Mouse (Mus musculus) CH12F3 (cell line): ENCODE results near the gene Ddx56.
"Not testable (repeated sequence)": the region's sequence is repeated elsewhere in the genome, so short reads cannot be mapped to it uniquely, and the experiment has no call there.

Experiments used
- in situ Hi-C: fragments of 300-500 bp; cut with MboI; formaldehyde crosslinking; loops from 2 replicates; pipeline ENCODE4 v1.14.3; 2020; ENCODE audit warnings: low sequenced_read_pairs

The Ddx56 gene

DNA sequence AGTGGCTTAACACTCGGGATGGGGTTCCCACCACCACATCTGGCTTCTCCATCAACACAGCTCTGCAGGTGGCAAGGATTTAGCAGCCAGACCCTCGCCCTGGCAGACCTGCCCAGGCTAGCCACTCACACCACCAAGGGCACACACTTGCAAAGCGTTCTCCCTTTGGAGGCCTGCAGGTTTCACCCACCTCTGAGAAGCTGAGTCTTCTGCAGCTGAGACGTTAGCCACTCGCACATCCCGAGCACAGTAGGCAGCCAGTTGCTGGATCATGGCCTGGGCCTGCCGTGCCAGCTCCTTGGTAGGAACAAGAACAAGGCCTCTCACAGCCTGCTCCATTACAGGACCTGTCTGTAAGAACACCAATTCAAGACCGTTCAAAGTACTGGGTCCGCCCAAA is 951 bp downstream of the Ddx56 start:
- in situ Hi-C loops = no loop called here

DNA sequence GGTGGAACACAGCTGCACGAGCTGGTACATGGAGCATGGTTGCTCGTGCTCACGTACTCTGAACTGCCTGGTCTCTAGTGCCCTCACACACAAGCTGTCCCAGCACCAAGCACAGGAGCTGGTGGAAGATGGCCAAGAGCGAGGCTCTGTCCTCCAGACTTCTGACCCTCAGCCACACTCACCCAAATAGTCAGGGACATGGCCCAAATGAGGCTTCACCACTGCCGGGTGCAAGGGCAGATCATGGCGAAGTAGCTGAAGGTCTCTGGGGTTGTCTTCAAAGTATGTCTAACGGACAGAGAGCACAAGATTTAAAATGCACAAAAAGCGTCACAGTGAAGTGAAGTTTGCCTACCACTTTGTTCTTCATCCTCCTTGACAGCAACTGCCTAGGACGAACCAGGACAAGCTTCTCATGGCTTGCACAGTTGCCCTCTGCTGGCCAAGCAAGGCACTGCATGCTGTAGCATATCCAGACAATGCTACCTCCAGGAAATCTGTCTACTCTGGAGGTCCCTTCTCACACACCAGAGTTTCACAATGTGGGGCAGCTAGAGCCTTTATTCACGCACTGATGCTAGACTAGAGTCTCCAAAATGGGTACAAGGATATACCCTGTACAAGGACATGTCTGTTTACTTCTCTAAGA is 6.0 kb downstream of the Ddx56 start:
- in situ Hi-C loops = no loop called here

DNA sequence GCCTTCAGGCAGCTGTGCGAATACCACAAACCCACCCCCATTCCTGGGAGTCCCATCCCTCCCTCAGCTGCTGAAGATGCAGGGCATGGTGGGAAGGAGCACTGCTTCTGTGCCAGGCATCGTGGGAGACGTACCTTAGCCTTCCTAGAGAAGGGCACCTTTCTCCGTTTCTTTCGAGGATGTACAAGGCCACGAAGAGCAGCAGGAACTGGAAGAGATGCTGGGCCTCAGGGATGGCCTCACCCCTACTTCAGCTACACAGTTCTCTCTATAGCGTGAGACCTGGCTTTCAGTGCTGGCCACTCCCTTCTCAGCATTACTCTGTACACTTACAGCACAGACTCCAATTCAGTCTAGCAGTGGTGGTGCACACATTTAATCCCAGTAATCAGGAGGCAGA is 8.2 kb downstream of the Ddx56 start:
- in situ Hi-C loops = no loop called here

DNA sequence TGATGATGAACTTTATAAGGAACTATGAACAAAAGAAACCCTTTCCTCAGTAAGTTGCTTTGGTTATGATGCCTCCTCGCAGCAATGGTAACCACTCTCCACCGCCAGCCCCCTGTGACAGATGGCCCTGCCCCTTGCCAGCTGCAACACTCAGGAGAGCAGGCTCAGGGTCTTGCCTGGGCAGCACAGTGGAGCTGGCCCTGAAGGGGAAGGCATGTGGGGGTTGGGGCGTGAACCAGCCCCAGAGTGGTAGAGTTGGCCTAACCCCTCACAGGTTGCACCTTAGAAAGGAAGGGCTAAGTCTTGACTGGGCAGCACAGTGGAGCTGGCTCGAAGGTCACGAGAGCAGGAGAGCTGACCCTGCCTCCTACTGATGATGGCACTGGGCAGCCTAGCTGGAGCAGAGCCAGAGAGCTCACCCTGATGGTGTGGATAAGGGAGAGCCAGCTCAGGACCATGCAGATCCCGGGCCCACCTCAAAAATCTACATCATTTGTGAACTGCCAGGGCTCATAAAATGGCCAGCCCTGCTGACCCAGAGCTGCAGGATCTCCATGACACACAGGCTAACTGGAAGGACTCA is 11.0 kb downstream of the Ddx56 start:
- in situ Hi-C loops = no loop called here

DNA sequence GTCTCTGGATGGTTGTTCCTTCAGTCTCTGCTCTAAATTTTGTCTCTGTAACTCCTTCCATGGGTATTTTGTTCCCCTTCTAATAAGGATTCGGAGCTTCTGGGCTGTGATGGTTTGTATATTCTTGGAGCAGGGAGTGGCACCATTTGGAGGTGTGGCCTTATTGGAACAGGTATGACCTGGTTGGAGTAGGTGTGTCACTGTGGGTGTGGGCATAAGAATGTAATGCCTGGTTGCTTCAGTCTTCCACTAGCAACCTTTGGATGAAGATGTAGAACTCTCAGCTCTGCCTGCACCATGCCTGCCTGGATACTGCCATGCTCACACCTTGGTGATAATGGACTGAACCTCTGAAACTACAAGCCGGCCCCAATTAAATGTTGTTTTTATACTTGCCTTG is 13.0 kb downstream of the Ddx56 start:
- in situ Hi-C loops = not testable (repeated sequence)

DNA sequence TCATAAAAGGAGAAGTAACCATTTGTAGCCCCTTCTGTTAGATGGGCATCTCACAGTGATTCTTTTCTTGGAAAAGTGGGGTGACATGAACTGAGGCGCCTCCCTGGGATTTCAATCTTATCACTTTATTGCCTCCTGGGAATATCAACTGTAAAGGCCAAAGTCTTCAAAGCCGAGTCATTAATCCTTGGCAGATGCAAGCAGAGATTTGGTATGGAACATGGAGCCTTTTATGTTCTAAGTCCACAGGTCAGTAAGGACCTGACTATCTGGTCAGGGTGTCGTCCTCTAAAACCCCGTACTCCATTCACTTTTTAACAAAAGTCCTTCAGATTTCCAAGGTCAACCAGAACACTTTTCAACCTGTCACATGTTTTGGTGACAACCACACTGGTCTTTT is 14.7 kb downstream of the Ddx56 start:
- in situ Hi-C loops = no loop called here

DNA sequence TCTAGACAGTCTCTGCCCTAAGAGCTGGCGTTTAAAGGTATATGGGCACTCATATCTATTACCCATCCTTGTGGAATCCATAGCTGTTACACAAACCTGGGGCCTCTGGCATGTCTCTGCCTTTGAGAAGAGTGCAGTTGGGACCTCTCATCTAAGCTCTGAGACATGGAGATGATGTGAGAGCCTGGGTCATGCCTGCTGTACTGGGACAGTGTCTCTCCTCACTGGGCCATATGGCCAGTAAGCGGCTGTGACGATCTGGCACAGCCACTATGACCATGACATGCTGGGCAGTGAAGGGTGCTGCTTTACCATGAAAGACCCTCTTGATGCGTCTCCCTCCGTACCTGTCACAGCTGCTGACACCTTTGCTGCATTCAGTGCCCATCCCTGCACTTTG is 15.3 kb downstream of the Ddx56 start:
- in situ Hi-C loops = no loop called here

DNA sequence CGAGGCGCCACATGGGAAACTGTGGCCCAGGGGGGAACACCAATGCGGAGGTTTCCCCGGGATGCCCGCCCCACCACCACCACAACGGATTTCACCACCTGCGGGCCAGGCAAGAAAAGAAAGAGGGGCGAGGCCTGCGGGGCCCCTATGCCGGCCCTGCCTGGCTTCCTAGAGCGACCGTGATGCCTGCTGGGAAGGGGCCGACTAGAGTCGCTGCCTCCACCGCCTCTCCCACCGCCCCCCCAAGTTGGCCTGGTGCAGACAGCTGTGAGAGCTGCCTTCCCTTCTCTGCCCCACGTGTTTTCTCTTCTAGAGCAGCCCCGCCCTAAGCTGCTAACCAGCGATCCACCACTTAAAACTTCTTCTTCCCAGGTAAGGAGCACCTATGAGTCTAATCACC is 22.9 kb downstream of the Ddx56 start:
- in situ Hi-C loops = no loop called here

DNA sequence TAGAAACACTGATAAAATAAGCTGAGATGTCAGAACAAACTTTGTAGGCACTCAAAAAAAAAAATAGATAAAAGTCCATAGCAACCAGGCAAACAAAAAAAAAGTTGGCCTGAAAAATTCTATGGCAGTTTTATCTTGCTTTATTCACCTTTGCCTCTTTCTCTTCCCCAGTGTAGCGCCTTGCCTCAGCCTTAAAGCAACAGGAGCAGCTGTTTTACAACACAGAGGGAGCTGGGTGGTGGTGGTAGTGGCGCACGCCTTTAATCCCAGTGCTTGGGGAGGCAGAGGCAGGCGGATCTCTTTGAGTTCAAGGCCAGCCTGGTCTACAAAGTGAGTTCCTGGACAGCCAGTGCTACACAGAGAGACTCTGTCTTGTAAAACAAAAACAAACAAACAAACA is 34.5 kb downstream of the Ddx56 start:
- in situ Hi-C loops = no loop called here

DNA sequence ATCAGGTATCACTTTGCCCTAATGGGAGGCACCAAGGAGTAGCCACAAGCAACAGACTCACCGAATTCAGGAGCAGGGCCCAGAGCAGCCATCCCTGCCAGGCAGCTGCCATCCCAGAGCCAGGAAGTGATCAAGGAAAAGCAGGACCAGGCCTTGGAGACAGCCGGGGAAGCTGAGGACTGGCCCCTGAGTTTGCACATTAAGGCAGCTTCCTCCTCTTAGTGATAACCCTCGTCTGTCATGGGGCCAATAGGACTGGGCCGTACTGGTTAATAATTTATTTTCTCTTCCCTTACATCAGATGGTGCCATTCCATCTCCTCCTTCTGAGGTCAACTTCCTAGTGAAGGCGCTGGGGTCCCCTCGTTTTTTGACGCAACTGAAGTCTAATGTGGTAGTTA is 37.6 kb downstream of the Ddx56 start, which contains the start of gene Npc1l1:
Gene Npc1l1 (minus strand): TSS at position 132 of the 400 bp plus-strand sequence.
- in situ Hi-C loops = no loop called here

DNA sequence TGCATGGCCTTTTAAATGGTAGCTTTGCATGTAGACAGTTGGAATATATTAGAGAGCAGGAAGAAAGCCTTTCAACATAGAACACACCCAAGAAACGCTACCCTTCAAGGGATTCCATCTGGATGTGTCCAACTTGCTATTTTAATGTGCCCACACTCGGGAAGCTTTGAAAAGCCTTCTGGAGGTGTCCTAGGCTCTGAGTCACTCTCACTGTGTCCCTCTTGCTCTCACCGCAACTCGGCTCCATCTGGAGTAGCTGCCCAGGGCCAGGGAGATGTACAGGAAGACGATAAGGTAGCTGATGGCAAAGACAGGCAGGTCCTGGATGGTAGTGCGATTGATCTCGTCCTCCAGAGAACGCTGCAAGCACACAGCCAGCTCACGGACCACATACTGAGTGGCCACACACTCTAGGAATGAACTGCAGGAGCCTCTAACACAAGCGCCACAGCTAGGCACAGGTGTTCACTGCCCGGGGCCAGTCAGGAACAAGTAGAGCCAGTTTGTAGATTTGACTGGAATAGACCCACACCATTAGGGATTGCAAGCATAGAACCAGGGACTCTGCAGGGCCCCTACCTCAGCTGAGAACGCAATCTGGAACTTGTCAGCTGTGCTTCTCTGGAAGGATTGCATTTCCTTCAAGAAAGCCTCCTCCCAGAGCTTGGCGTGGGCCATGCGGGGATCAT is 42.9 kb downstream of the Ddx56 start:
- in situ Hi-C loops = no loop called here

DNA sequence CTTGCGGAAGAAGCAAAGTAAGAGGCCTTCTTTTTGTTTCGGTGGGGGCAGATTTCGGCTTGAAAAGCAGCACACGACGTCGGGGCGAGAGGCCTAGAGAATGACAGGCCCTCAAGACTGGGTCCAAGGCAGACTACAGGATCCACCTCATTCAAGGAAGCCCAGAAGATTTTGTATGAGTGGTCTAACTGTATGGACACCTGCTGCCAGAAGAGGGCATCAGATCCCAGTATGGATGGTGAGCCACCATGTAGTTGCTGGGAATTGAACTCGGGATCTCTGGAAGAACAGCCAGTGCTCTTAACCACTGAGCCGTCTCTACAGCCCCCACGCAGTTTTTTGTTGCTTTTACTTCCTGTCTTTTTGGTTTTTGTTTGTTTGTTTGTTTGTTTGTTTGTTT is 45.4 kb downstream of the Ddx56 start:
- in situ Hi-C loops = no loop called here

DNA sequence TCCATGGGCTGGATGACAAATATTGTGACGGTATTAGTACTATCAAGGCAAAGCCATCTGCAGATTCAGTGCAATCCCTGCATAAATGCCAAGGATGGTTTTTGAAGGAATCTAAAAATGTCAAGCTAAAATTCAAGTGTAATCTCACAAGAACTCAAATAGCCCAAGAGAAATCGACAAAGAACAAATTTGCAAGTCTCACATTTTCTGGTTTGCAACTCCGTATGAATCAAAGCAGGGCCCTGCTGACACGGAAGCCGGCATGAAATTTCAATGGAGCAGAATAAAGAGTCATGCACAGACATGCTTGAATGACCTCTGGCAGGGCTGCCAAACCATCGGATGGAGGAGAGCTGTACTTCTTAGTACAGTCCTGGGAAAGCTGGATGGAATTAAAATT is 47.6 kb downstream of the Ddx56 start:
- in situ Hi-C loops = no loop called here

DNA sequence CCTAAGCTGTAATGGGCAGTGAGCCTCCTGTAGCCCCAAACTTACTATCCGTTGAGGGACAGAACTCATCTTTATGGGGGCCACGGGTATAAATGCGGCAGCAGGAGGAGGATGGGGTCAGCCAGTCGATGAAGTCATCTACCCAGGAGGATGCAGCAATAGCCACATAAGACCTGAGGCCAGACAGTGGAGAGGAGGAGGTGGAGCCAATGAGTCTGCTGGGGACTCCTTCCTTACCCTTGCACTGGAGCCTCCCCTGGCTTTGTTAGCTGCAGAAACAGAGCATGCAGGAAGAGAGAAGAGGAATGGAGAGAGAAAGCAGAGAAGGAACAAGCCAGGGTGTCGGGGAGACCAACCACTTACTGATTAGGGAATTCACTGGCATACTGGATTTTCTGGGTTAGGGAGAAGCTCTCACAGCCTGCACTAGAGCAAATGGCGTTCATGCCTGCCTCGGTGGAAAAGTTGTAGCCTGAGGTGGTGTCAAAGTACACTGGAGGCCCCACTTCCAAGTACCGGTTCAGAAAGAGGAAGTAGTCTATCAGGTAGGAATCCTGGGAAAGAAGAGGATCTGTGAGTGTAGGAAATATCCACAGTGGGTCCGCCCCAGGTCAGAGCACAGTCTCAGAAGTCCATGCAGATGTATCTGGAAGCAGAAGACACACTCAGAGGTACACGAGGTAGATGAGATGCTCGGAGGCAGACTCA is 49.2 kb downstream of the Ddx56 start:
- in situ Hi-C loops = no loop called here

DNA sequence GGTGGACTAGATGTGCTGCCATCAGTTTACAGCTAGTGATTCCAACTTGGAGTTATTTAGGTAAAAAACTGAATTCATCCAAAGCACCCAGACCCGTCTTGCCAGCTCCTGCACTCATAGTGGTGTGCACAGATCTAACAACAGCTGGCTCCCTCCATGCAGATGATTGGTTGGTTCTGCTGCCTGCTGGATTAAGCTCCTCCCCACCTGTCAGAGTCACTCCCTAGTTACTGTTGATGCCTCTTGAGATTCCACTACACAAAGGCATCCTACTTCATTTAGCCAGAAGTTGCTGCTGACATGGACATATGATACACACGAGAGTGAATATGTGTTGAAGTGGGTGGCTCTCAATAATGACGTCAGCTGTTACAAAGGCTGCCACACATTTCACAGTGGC is 50.7 kb downstream of the Ddx56 start:
- in situ Hi-C loops = no loop called here
